Mouse (Mus musculus): ENCODE measurements around the gene Tmem50a.

Gene Tmem50a

GRCm38 (mm10) chr4:134914864-134915209 lies at the start of gene Tmem50a:
Gene Tmem50a (minus strand): TSS chr4:134915024.
- DNase-seq (ENCODE audit: low spot score in 2 of 2) = peak; percentile 92 to 95

DNA sequence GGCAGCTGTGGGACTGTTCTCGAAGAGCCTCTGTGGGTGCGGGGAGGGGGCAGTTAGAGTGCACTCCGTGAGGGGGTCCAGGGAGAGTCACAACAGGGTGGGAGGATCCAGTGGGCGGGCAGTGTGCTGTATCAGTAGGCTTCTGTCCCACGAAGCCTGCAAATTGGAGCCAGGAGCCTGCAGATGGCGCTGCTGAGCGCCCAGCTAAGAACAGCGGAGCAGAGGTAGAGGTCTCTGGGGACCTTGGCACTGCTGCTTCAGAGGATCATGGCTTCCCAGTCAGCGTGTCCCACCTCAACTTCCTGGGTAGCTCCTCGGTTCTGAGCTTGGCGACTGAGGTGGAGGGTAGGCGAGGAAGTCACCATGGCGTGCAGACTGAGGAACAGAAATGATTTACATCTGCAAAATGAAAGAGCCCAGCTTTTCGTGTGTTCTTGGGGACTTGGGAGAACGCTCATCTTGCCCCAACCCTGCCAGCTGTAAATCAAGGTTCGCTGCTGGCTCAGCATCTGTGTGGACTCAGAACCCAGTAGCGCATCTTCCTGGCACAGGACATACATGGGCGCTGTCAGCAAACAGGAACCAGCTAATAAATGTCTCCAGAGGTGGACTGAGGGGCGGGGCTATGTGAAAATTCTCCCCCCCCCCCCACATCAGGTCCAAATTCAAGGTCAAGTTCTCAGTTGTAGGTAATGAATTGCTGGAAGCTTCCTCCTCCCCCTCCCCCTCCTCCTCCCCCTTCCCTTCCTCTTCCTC lies 48.4 kb upstream of the Tmem50a start:
- DNase-seq (ENCODE audit: low spot score in 2 of 2) = no peak

- peak; percentile 58 to 60 for DNase-seq (ENCODE audit: low spot score in 2 of 2)
Measured at GRCm38 (mm10) chr4:134956328-134956727, 41.5 kb upstream of the Tmem50a start.

- DNase-seq (ENCODE audit: low spot score in 2 of 2) = no peak
Measured at GRCm38 (mm10) chr4:134955845-134956244, 41.0 kb upstream of the Tmem50a start.

GRCm38 (mm10) chr4:134955196-134955595 lies 40.4 kb upstream of the Tmem50a start:
- no peak for DNase-seq (ENCODE audit: low spot score in 2 of 2)

DNA sequence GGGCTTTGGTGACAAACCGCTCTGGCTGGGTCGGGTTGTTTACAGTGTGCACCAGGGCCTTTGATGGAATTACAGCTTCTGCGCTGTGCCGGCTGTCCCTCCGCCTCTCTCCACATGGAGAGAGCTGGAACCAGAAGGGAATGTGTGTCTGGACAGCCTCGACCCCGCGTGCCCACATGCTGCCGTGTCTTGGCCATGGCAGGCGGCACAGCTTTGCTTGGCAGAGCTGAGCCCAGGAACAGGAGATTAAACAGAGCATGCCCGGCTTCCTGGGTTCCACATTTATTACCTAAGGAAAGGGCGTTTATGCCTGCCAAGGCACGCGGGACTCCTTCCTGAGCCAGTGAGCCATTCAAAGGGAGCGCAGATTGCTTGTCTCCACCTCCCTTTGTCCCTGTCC lies 39.6 kb upstream of the Tmem50a start:
- DNase-seq (ENCODE audit: low spot score in 2 of 2) = no peak

- DNase-seq (ENCODE audit: low spot score in 2 of 2) = peak; percentile 46 to 70
Measured at GRCm38 (mm10) chr4:134950518-134951091, 35.8 kb upstream of the Tmem50a start.

DNA sequence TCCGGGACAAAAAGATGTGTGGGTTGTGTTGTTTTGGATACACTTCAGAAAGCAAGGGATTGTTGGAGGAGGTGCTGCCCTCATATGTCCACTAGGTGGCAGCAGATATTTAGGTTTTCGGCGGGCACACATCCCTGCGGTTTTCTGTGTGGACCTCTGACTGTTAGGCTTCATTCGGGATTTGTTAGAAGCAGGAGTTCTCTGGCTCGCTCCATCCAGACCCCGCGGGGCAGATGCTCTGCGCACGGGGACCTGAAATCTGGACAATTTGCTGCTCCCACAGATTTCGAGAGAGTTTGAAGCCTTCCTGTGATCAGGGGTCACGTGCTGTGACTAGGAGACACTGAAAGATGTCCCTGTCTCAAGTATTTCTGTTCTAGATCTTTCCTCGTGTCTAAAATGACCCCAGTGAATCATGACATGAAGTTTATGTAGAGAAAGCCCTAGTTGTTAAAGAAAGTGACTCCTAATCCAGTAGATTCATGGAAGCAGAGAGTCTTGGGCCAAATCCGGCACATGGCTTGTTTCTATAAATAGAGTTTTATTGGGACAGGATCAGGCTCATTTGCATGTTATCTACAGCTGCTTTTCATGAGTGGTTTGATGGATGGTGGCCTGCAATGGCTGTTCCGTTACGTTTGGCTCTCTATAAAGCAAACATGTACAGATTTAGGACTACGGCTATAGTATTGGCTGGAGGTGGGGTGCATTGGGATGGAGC lies 31.4 kb upstream of the Tmem50a start:
- DNase-seq (ENCODE audit: low spot score in 2 of 2) = peak; percentile 62 to 70

GRCm38 (mm10) chr4:134943758-134944538 lies 29.1 kb upstream of the Tmem50a start:
- DNase-seq (ENCODE audit: low spot score in 2 of 2) = no peak

- no peak for DNase-seq (ENCODE audit: low spot score in 2 of 2)
Measured at GRCm38 (mm10) chr4:134939900-134940299, 25.1 kb upstream of the Tmem50a start.

DNA sequence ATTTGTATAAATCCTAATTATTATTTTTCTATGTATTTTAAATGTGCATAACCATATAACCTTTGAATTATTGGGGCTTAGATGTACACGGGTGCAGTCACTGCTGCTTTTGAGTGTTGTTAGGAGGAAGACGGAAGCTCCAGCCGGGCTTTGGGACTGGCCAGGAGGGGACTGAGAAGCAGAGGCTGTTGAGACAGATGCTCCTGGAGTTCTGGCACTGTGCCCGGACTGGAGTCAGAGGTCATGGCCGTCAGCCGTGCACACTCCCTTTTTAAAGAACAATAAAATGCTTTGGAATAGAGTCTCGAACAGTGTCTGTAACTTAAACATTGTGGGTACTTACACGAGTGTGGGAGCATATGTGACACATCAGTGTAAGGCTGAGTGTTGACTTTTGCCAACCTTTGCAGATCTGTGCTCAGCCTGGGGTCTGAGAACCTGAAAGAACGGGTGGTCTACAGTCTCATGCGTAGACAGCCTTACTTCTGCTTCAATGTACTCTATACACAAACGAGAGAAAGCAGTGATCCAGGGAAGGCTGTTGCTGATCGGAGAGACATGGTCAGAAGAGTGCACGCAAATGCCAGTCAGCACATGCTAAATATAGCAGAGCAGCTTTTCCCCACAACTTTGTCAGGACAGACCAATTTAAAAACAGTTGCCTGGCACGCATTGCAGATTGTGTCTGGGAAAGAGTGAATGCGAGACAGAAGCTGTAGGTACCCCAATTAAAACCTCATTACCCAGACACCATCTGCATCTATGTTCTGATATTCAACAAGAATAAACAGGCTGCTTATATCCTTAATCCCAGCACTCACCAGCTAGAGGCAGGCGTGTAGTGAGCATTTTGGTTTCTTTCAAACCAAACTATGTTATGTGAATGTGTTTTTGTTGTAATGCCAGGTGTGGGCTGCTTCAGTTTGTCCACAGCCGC lies 22.7 kb upstream of the Tmem50a start:
- DNase-seq (ENCODE audit: low spot score in 2 of 2) = no peak

DNA sequence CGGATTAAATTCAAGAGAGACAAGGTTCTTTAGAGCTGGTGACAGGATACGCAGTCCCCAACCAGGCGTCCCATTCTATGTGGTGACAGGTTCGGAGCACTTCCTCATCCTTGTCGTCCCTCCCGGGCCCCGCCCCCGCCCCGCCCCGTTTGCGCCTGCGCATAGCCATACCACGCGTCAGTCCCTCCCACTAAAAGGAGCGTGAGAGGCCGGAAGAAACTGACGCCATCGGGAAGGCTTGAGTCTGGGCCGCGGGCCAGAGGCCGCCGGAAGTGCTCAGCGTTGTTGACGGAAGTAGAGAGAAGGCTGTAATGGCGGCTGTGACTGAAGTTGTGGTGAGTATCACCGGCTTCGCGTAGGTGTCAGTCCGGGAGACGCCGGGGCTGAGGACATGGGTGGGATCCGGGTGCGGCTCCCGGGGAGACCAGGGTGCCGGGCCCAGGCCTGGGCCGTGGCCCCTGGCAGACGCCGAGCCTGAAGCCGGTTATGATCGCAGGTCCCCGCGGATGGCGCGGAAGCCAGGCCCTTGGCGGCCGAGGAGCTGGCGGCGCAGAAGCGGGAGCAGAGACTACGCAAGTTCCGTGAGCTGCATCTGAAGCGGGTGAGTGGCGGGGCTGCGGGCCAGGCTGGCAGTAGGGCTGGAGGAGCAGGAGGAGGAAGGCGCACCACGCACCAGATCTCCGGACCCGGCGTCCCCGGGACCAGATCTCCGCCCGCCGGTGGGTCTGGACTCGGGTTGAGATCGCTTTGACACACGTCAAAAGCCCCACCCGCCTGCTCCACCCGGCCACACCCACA lies 16.1 kb upstream of the Tmem50a start, which contains the start of gene Syf2:
Gene Syf2 (plus strand): TSS at position 215 of the 798 bp plus-strand sequence.
- peak; percentile 91 to 96 for DNase-seq (ENCODE audit: low spot score in 2 of 2)

DNA sequence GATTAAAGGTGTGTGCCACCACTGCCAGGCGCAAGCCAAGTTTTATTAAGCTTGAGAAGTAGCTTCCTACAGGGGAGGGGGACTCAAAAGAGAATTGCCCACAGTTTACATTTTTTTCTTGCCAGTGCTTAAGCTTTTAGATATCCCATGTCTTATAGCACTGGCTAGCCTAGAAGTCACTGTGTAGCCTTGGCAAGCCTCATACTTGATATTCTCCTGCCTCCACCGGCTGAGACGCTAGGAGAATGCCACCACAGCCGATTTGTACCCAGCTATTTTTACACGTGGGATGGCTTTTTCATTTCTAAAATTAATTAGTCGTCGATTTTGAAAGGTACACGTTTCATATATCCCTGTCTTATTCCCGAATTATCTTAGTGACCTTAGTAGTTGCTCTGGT lies 15.4 kb upstream of the Tmem50a start:
- DNase-seq (ENCODE audit: low spot score in 2 of 2) = no peak

GRCm38 (mm10) chr4:134929536-134929935 lies 14.7 kb upstream of the Tmem50a start:
- no peak for DNase-seq (ENCODE audit: low spot score in 2 of 2)

DNA sequence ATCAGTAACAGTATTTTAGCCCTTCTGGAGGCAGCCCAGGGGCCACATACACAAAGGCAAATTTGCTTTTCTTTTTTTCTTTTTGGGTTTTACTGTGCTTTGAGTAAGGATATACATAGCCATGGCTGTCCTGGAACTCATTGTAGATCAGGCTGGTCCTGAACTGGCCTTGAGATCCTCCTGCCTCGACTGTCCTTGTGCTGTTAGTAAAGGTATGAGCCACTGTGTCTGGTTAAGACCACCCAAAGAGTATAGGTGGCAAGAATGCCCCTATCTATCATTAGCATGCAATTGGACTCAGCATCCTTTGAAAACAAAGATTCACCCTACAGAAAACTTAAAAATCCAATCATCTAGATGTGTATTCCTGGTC lies 13.6 kb upstream of the Tmem50a start:
- DNase-seq (ENCODE audit: low spot score in 2 of 2) = no peak

GRCm38 (mm10) chr4:134927815-134928463 lies 13.1 kb upstream of the Tmem50a start:
- DNase-seq (ENCODE audit: low spot score in 2 of 2) = no peak

GRCm38 (mm10) chr4:134925206-134925605 lies 10.4 kb upstream of the Tmem50a start:
- peak in 1 of 2 experiments; percentile 50 for DNase-seq (ENCODE audit: low spot score in 2 of 2)

DNA sequence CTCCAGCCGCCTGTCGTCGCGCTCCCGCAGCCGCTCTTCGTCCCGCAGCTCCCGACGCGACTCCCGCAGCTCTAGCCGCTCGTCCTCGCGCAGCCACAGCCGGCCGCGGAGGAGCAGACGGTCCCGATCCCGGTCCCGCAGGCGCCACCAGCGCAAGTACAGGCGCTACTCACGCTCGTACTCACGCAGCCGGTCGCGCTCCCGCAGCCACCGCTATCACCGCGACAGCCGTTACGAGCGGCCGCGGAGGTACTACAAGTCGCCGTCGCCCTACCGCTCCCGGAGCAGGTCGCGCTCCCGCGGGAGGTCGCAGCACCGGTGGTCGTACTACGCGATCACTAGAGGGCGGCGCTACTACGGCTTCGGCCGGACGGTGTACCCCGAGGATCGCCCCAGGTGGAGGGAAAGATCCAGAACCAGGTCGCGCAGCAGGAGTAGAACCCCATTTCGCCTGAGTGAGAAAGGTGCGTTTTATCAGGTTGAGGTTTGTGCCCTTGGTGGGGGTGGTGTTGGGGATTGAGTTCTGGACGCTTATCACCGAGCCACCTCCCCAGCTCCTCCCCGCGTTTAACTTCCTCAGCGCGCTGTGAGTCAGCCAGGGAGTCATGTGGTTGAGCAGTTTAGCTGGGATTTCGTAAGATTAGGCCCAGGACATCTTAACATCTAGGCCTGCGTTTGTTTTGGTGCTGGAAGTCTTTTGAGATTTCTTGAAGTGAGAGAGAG lies 9.4 kb upstream of the Tmem50a start:
- peak; percentile 63 to 79 for DNase-seq (ENCODE audit: low spot score in 2 of 2)
